Mouse (Mus musculus) natural killer cell, adult 2 months (primary cell): ENCODE results near the gene 6430548M08Rik.

Experiments
- DNase-seq, 2 experiments: peaks; one replicate each; pipeline ENCODE4 v3.0.0; 2022; ENCODE audit warnings: low spot score in 2 of 2

Gene 6430548M08Rik

GRCm38 (mm10) chr8:120104721-120105272, 9.2 kb upstream of the 6430548M08Rik start:
- DNase-seq: peak in 1 of 2 experiments; percentile 33

DNA sequence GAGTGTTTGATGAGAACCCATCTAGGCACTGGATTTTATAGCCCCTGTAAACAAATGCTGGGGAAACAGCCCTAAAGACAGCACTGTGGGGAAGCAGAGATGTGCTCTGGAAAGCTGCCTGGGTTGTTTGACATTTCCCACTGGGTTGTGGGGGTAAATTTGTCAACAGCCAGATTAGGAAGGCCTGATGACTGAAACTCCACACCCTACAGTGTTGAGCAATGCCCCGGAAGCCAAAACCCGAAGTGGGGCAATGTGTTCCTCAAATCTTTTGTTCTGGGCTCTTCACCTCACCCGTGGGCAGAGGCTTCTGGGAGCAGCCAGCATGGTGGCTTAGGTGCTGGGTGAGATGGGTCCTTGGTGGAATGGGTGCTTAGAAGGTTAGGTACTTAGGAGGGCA, 4.8 kb upstream of the 6430548M08Rik start:
- no peak for DNase-seq

DNA sequence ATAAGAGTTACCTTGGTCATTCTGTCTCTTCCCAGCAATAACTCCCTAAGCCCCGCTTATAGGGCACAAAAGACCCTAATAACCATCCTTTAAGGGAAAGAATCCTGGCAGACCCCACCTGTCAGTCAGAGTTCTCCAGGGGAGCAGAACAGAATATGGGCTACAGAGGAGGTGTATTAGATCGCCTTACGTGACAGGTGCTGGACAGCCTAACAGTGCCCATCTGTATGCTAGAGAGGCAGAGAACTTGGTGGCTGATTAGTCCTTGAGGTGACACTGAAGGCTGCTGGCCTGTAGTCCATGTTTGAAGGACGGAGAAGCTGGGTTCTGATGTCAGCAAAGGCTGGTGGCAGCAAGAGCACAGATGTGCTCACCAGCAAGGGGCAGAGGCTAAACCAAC, 3.0 kb upstream of the 6430548M08Rik start:
- no peak for DNase-seq

GRCm38 (mm10) chr8:120111382-120111781, 2.6 kb upstream of the 6430548M08Rik start:
- DNase-seq: no peak

DNA sequence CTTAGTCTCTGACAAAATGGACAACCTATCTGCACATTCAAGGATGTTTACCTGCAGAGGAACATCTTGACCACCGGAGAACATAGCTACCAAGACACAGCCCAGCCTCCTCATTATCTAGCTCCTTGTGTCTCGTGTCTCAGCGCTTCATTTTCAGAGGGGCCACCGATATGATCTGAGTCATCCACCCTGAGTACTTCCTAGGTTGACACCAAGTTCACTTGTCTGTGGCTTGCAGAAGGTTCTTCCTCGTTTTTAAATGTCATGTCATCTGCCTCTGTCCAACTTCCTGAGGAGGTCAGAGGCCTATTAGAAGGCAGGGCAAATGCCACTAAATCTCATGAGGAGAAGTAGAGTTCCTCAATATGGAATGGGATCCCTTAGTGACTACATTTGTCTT, 1.4 kb upstream of the 6430548M08Rik start:
- no peak for DNase-seq

DNA sequence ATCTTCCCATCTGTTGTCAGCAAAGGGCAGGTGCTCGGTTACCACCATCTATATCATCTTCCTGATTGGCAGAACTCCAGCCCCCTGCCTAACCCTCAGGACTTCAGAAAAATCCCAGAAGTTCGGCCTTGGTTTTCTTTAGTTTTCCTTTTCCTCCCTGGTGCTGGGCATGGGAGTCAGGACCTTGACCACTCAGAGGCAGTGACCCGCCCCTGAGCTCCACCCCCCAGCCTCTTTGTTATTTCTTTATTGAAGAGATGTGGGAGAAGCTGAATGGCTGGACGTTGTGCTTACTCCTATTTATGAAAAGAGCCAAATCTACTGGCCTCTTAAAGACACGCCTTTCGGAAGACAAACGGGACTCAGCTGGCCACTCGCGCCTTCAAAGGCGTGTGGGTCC, 646 bp upstream of the 6430548M08Rik start:
- no peak for DNase-seq

DNA sequence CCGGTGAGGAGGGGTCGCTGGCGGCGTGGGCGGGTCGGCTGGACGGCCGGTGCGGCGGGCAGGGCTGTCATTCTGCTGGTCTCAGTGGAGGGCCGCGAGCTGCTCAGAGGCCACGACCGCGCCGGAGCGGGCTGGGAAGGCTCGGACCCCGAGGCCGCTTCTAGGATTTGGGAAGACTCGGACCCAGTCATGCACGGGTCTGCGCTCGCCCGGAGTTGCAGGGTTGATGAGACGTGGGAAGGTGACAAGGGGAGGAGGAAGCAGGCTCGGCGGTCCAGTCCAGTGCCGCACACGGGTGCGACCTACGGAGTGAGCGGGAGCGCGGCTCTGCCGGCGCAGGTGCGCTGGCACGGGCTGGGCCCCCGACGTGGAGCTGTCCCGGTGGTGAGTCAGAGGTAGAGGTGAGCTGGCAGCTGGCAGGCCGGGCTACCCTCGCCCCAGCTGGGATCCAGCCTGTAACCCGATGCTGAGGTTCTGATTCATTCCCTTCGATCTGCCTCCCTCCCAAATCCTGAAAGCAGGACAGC, 426 bp downstream of the 6430548M08Rik start:
- DNase-seq: peak in 1 of 2 experiments; percentile 26

DNA sequence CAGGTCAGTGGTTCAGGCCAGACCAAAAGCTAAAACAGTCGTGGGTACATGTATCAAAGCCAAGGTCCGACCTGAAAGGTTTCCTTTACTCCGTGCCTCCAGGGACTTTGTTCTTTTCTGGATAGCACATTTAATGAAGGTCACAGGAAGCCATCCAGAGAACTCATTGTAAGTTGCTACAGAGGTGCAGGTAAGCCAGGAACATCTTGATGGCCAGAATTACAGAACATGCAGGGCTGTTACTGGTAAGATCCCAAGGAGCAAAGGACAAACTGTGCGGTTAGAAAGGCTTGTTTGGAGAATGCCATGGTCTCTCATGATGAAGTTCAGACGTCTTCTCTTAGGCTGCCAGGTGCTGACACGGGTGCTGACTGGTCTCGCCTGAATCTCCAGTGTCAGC, 2.6 kb downstream of the 6430548M08Rik start:
- DNase-seq: no peak

GRCm38 (mm10) chr8:120118162-120118561, 4.2 kb downstream of the 6430548M08Rik start:
- DNase-seq: no peak

DNA sequence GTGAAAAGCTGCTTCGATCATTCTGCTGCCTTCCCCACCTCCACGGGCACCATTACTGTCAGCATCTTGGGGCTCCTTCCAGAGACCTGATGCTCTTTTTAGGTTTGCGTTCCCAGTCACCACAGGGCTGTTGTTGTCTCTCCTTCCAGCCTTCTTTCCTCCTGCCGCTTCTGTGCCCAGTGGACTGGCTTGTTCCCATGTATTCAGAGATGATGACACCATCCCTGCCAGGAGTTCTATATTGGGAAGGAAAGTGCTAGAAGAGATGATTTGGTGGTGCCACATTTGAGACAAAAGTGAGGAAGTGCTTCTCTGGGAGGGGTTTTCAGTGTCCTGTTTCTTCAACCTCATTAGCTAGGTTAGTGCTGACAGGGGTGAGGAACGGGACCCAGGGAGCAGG, 4.9 kb downstream of the 6430548M08Rik start:
- DNase-seq: no peak

DNA sequence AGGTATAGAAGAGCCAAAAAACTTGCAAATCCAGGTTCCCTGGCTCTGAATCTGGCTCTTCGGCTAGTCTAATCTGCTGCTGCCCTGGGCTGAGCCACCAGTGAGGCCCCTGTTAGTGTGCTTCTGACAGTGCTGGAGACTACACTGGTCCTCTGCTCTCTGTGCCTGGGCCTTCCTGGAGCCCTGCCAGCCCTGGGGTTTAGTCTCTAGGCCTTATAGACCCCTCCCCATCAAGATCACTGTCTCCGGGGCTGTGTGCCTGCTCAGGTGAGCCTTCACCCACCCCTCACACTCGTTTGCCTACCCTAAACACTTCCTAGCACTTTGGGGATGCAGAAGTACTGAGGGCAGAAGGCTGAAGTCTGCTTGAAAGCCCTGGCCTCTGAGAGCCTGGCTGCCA, 5.5 kb downstream of the 6430548M08Rik start:
- DNase-seq: no peak

- DNase-seq: no peak
Observed at GRCm38 (mm10) chr8:120119931-120120330, 6.0 kb downstream of the 6430548M08Rik start.

DNA sequence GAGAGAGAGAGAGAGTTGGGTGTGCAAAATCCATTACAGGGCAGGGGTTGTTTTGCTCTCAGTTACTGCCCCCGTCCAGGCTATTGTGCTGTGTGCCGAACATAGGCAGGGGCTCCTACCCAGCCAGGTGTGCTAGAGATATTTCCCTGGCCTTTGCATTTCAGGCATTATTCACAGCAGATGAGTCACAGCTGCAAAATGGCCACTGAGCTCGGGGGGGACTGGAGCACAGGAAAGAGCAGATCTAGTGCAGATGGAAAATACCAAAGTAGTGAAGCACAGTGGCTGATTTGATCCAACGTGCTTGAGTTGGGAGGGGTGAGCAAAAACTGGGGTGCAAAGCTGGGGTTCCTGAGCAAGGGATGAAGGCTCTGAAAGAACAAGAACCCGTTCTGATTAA, 7.0 kb downstream of the 6430548M08Rik start:
- no peak for DNase-seq

DNA sequence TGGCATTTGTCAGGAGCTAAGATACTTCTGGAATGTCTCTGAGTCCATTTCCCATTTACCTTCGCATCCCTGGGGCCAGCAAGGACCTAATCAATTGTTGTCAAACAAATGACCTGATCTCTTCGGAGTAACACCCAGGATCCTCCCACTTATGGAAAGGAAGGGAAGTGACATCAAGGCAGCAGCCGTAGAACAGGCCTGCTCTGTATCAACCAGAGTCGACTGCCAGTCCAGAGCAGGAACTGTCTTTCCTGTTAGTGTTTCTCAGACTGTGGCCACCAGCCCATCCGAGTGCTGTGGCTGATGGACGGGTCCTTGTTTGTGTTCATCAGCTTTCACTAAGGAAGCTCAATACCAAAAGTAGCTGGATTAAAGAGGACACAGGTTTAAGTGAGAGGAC, 10.3 kb downstream of the 6430548M08Rik start:
- no peak for DNase-seq

DNA sequence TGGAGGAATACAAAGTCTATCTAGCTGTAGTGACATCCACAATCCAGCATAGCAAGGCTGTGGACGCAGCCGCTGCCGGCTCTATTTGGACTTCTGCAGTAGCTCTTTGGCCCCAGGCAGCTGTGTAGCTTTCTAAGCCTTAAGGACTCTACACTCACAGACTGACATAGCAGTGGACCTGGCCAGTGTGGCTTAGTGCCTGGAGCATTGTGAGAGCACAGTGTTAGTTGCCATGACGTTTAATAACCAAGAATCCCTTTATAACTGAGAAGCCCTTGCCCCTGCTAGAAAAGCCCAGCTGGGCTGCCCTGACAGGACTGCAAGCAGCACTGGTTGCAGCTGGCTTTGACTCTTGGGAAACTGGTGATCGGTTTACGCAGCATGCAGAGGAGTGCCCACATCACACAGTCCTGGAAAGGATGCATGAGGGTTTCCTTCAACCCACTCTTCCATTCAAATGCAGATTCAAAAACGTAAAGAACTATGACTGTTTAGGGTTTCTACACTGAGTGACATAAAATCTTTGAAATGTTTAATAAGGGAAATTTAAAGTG, 11.0 kb downstream of the 6430548M08Rik start:
- no peak for DNase-seq

GRCm38 (mm10) chr8:120126357-120127161, 12.6 kb downstream of the 6430548M08Rik start:
- no peak for DNase-seq

GRCm38 (mm10) chr8:120129547-120129946, 15.6 kb downstream of the 6430548M08Rik start:
- no peak for DNase-seq

- DNase-seq: no peak
Observed at GRCm38 (mm10) chr8:120131158-120131557, 17.2 kb downstream of the 6430548M08Rik start.

GRCm38 (mm10) chr8:120133169-120133568, 19.2 kb downstream of the 6430548M08Rik start:
- no peak for DNase-seq

DNA sequence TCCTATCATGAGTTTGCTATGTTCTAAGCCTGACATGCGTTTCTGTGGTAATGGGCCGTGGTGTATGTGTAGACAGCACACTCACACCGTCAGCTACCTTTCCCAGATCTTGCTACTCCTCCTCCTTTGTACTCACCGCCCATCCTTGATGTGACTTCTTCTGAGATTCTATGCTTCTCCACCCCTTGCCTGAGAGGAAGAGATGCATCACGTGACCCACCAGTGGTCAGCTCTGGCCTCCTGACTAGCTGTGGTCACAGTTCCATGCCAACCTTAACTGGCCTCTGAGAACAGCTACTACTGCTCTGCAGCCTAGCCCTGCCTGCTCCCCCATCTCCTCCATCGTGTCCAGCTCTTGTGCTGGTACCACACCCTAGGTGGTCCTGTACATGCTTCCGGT, 21.7 kb downstream of the 6430548M08Rik start:
- DNase-seq: no peak

- DNase-seq: no peak
Observed at GRCm38 (mm10) chr8:120136618-120137017, 22.7 kb downstream of the 6430548M08Rik start.

DNA sequence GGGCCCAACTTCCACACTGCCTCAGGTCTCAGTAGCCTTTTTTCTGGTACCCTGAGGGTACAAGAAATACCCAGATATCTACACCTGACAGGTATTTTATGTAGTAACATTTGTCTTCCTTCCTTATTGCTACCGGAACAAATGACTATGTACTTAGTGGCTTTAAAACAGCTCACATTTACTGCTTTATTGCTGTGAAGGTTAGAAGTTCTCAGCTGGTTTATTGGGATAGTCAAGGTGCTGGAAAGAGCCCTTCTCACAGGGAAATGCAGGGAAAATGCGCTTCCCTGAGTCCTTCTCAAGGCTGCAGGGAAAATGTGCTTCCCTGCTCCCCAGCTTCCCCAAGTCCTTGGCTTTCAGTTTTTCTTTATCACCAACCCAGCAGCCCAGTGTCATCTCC, 25.0 kb downstream of the 6430548M08Rik start:
- no peak for DNase-seq

DNA sequence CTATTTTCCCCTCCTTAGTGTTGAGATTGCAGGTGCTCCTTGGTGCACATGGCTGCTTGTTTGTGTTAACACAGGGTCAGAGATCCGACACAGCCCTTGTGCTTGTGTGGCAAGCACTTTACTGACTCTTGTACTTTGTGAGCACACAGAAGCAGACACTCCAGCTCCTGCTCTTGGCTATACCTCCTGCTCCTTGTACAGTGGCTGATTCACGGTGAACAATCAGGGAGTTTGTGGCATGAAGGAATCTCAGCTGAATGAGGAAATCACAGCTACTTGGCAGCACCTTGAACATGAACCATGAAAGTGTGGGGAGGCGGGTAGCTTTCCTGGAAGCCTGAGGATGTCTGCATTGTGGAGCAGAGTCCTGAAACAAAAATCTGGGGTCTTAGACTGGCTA, 26.8 kb downstream of the 6430548M08Rik start:
- no peak for DNase-seq
